Mouse (Mus musculus) heart, adult 2 months (tissue): ENCODE measurements around the gene Scd2.

ENCODE experiments used
- CTCF ChIP-seq: fragments of 200-600 bp; IDR thresholded peaks from 2 replicates; pipeline ENCODE4 v1.8.1; 2022; ENCODE audit warnings: antibody characterized with exemption, mild to moderate bottlenecking, moderate library complexity
- EP300 ChIP-seq: fragments of 200-500 bp; IDR thresholded peaks from 2 replicates; pipeline ENCODE4 v1.6.1; 2011; ENCODE audit warnings: low read depth, low read length, control low read depth; ENCODE audit not compliant: insufficient read depth
- POLR2A ChIP-seq: fragments of 200-500 bp; IDR thresholded peaks from 2 replicates; pipeline ENCODE4 v1.6.1; 2011; ENCODE audit warnings: mild to moderate bottlenecking, low read depth, low read length, control low read depth; ENCODE audit not compliant: insufficient read depth

- TF ChIP-seq EP300 (no peak), CTCF (no peak), POLR2A (no peak)
These were observed 10.8 kb upstream of the Scd2 start for GRCm38 (mm10) chr19:44282534-44283156.
